Mouse (Mus musculus): ENCODE measurements around the gene Cgn. TPM values are rescaled to one million over a fixed set of nuclear protein-coding genes. Genes with fewer than 3 reads are reported as not detected.
"Not testable (repeated sequence)": the region's sequence is repeated elsewhere in the genome, so short reads cannot be mapped to it uniquely, and the experiment has no call there.

Cgn gene
- polyA plus RNA-seq, 1 experiment from 2014 or later = 11.2 TPM

DNA sequence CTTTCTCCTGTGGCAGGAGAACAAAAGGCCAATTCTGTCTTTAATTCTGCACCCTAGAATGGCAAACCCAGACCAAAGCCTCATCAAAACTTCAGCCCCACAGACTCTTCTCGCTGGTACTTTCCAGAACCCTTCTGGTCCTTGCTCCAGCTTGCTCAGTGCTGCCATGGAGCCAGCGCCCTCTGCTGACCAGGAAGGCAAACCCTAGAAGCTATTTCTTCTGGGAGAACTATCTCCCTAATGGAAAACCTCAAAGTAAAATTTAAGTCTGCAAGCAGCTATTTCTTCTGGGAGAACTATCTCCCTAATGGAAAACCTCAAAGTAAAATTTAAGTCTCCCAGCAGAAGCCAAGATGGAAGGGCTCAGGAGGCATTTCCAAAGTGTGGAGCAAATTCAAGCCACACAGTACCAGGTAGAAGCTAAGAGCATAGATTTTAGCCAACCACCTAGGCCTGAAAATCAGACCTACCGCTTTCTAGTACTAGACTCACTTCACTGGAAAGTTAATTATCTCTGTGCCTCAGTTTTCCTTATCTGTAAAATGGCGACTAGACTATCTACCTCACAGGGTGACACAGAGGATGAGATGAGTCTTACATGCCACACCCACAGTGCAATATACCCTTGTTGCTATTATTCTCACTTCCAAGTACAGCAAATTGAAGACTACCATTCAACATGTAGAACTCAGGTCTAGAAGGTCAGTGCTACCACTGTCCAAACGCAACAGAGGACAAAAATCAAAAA is 21.6 kb downstream of the Cgn start:
- H3K36me3 ChIP-seq (replicated peaks); H3K9me3 ChIP-seq (replicated peaks); H3K27me3 ChIP-seq; H3K4me3 ChIP-seq (replicated peaks); H3K27ac ChIP-seq (replicated peaks); H3K9ac ChIP-seq: not testable (repeated sequence)
- whole genome bisulfite sequencing (ENCODE audit: insufficient replicate concordance) = 26% methylated on average over 5 of the region's 5 CpGs
- Histone ChIP-seq H3K4me1 (replicated peaks) (peaks cover 11% of the 10 kb centered on the region), H3K4me2 (peak overlapping the region; percentile 53)
- ATAC-seq (ENCODE audit: insufficient read depth) = peak; percentile 86

DNA sequence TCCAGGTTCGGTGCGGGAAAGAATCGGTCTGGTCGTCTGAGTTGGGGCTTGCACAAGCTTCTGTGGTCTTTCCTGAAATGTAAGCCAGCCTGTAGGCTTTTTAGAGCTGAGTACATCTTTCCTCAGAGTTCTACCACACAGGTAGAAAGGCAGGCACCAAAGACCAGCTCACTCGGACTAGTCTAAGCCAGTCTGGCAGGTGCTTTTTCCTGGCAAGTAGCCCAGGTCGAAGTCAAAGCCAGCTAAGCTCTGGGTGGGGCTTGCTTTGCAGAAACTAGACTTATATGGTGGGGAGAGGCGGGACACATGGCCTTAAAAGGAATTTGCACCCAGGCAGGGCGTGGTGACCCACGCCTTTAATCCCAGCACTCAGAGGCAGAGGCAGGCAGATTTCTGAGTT is 27.9 kb downstream of the Cgn start:
- Histone ChIP-seq H3K4me2 (peak overlapping the region; percentile 44), H3K4me1 (replicated peaks) (peaks cover 13% of the 10 kb centered on the region)

DNA sequence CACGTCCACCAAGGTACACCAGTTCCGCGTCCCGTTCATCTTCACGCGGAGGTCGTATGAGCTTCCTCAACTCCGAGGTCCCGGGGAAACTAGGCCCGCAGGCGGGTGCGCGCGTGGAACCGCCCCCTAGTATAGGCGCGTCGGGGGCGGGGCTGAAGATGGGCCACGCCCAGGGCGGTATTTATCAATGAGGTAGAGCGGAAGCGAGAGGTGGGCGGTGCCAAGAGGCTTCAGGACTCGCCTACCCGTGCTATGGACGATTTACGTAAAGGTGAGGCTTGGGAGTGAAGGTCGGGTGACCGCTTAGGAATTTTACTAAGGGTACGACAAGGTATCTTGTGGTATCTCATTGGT is 28.3 kb downstream of the Cgn start:
- Histone ChIP-seq H3K27me3 (peaks cover 29% of the 10 kb centered on the region), H3K4me3 (replicated peaks) (peak overlapping the region; percentile 32; the same call in 1 of the 2 replicates), H3K4me1 (replicated peaks) (peaks cover 13% of the 10 kb centered on the region), H3K4me2 (peak overlapping the region; percentile 58)
- H3K9me3 ChIP-seq (replicated peaks); H3K27ac ChIP-seq (replicated peaks); H3K36me3 ChIP-seq (replicated peaks); H3K9ac ChIP-seq: not testable (repeated sequence)
- peak; percentile 95 for ATAC-seq (ENCODE audit: insufficient read depth)
- 0% methylated on average over 21 of the region's 31 CpGs for WGBS (ENCODE audit: insufficient replicate concordance)

More for the DNA sequence above, 27.9 kb downstream of the Cgn start:
- ATAC-seq (ENCODE audit: insufficient read depth) = peak; percentile 78
- H3K9me3 ChIP-seq (replicated peaks); H3K4me3 ChIP-seq (replicated peaks); H3K9ac ChIP-seq; H3K27ac ChIP-seq (replicated peaks); H3K36me3 ChIP-seq (replicated peaks): not testable (repeated sequence)
- WGBS (ENCODE audit: insufficient replicate concordance) = 22% methylated on average over 4 of the region's 9 CpGs
- peaks cover 29% of the 10 kb centered on the region for H3K27me3 ChIP-seq

DNA sequence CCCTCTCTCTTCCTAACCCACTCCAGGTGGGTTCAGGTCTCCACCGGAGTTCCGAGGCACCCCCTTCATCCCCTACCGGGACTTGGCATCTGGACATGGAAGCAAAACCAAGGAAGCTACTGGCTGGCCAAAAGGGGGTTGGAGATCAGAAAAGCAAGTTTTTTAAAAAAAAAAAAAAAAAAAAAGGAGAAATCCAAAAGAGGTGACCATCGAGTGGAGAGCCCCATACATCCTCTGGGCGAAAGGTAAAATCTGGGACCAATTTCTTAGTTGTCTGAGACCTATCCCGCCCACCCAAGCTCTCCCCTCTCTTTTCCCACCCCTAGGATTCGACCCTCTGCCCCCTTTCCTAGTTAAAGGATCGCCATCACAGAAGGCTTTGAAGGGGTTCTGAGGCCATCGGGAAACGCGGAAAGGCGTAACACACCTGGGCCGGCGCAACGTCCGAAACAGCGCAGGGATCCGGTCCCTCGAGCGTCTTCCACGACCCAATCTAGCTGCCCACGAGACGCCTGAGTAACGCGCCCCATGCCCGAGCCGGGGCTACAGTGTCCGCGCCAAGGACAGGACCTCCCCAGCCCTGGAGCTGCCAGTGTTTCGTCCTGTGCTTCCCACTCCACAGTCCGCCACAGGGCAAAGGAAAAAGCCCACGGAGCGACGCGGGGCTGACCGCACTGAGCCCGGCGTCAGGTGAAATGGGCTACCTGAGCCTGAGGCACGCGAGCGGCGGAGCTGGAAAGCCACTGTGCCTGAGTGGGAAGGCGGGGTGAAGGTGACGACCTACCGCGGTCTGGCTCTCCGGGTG is 28.8 kb downstream of the Cgn start:
- H3K4me1 ChIP-seq (replicated peaks) = peaks cover 13% of the 10 kb centered on the region
- ATAC-seq (ENCODE audit: insufficient read depth) = peak; percentile 43
- H3K27me3 ChIP-seq = peaks cover 29% of the 10 kb centered on the region
- not testable (repeated sequence) for H3K9me3 ChIP-seq (replicated peaks); H3K27ac ChIP-seq (replicated peaks); H3K36me3 ChIP-seq (replicated peaks)
- H3K4me2 ChIP-seq = peak overlapping the region; percentile 70
- peak overlapping the region; percentile 47 for H3K4me3 ChIP-seq (replicated peaks)
- 4% methylated on average over 23 of the region's 47 CpGs for WGBS (ENCODE audit: insufficient replicate concordance)
- H3K9ac ChIP-seq = 0 out of 2 replicates have a peak overlapping the region, but pooled peaks have one; percentile 35

DNA sequence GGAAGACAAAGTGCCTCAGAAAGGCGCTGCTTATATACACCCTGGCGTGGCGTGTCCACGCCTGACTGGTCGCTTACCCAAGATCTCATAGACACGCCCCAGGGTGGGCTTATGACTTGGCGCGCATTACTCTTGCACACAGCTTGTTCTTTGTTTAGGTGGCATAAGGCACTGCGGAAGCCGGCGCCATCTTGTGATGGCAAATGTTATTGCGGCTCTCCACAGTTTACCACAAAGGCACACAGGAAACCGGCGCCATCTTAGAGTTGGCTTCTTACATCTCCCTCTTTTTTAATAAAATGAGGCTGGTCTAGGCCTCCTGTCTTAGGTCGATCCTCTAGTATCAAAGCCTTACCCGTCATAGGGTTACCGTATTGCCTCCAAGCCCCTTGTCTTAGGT is 40.6 kb downstream of the Cgn start:
- no peak overlapping the region for H3K27ac ChIP-seq (replicated peaks)
- WGBS (ENCODE audit: insufficient replicate concordance) = 86% methylated on average over 17 of the region's 17 CpGs
- no peak for ATAC-seq (ENCODE audit: insufficient read depth)
- no peaks in the 10 kb centered on the region for H3K9me3 ChIP-seq (replicated peaks)
- H3K4me2 ChIP-seq = no peak overlapping the region
- no peak overlapping the region for H3K9ac ChIP-seq
- no peaks in the 10 kb centered on the region for H3K4me1 ChIP-seq (replicated peaks)
- H3K36me3 ChIP-seq (replicated peaks) = no peaks in the 10 kb centered on the region
- no peak overlapping the region for H3K4me3 ChIP-seq (replicated peaks)
- no peaks in the 10 kb centered on the region for H3K27me3 ChIP-seq

DNA sequence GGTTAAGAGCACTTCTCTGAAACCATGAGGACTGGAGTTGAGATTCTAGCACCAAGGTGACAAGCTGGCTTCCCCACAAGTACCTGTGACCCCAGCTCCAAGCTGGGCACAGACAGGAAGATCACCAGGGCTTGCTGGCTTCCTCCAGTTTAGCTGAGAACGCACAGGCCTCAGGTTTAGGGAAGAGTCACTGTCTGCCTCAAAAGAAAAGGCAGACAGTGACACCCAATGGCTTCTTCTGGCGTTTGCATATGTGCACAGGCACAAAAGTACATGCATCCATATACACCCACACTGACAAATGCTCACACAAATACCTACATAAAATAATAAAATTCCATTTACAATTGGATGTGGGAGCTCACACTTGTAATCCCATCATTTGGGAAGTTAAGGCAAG is 62.7 kb downstream of the Cgn start:
- not testable (repeated sequence) for H3K4me3 ChIP-seq (replicated peaks); ATAC-seq (ENCODE audit: insufficient read depth)
- 14% methylated on average over 2 of the region's 2 CpGs for WGBS (ENCODE audit: insufficient replicate concordance)

GRCm38 (mm10) chr3:94718253-94718652 is 68.0 kb downstream of the Cgn start:
- WGBS (ENCODE audit: insufficient replicate concordance) = 61% methylated on average over 1 of the region's 1 CpGs
- H3K9ac ChIP-seq; H3K4me3 ChIP-seq (replicated peaks); H3K9me3 ChIP-seq (replicated peaks); H3K4me2 ChIP-seq; H3K4me1 ChIP-seq (replicated peaks); H3K36me3 ChIP-seq (replicated peaks); H3K27ac ChIP-seq (replicated peaks); H3K27me3 ChIP-seq: not testable (repeated sequence)
- peak; percentile 66; the same call in 1 of the 2 replicates for ATAC-seq (ENCODE audit: insufficient read depth)

More for the DNA sequence above, 62.7 kb downstream of the Cgn start:
- not testable (repeated sequence) for H3K4me2 ChIP-seq; H3K36me3 ChIP-seq (replicated peaks); H3K9me3 ChIP-seq (replicated peaks); H3K9ac ChIP-seq; H3K27ac ChIP-seq (replicated peaks); H3K27me3 ChIP-seq; H3K4me1 ChIP-seq (replicated peaks)

DNA sequence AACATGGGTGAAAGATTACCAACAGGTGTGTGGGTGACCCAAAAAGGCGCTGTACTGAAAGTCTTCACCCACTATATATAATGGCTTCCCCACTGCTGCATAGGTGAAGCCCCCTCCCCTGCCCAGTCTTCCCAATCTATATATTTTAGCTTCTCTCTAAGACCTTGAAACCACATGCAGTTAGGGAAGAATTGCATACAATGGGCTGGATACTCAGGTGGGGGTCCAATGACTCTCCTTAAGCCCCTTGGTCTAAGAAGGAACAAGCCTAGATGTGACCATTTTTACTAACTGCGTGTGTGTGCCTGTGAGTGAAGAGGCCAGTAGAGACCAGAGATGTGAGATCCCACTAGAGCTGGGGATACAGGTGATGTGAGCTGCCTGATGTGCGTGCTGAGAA is 72.9 kb downstream of the Cgn start:
- 58% methylated on average over 3 of the region's 3 CpGs for WGBS (ENCODE audit: insufficient replicate concordance)
- not testable (repeated sequence) for H3K27me3 ChIP-seq

GRCm38 (mm10) chr3:94710591-94710990 is 75.7 kb downstream of the Cgn start:
- not testable (repeated sequence) for H3K4me1 ChIP-seq (replicated peaks); H3K4me3 ChIP-seq (replicated peaks); H3K9me3 ChIP-seq (replicated peaks); H3K27ac ChIP-seq (replicated peaks); H3K4me2 ChIP-seq; H3K27me3 ChIP-seq; H3K36me3 ChIP-seq (replicated peaks); H3K9ac ChIP-seq
- peak; percentile 60; the same call in 1 of the 2 replicates for ATAC-seq (ENCODE audit: insufficient read depth)

More for the DNA sequence above, 72.9 kb downstream of the Cgn start:
- not testable (repeated sequence) for H3K4me1 ChIP-seq (replicated peaks); H3K4me2 ChIP-seq; H3K4me3 ChIP-seq (replicated peaks); H3K27ac ChIP-seq (replicated peaks); ATAC-seq (ENCODE audit: insufficient read depth); H3K36me3 ChIP-seq (replicated peaks); H3K9ac ChIP-seq; H3K9me3 ChIP-seq (replicated peaks)
